9 mouse cellular contexts compared by ENCODE assay signal in genomic region chr6:67535005-67535776, GRCm38 (mm10). TPM values are rescaled to one million over a fixed set of nuclear protein-coding genes. Genes with fewer than 3 reads are reported as not detected.
DNase-seq lines count a peak whose midpoint lies in the region; ATAC-seq lines count a peak whose summit lies in the region.
"Had no signal": no experiment of that assay in that cellular context is flagged by ENCODE, and none has a peak within 500 bp of the region (broad histone marks: within the 10 kb centered on the region; RNA-seq: fewer than 3 reads in every experiment).

No protein-coding gene starts in this region.

- H3K9me3 ChIP-seq in limb, embryonic 15.5 days: no peaks in the 10 kb centered on the region
- no peaks in the 10 kb centered on the region for H3K9me3 ChIP-seq in midbrain, embryonic 15.5 days

- under 1% methylated on average over 62 of the region's 62 CpGs for WGBS in limb, embryonic 15.5 days
- 1% methylated on average over 62 of the region's 62 CpGs for WGBS in midbrain, embryonic 15.5 days

- peak; percentile 16 to 18 for DNase-seq in cerebellum, postnatal 14 days
- no peak for DNase-seq in cerebellum, adult 9-10 months
- DNase-seq in Muller cell, postnatal 12 days (ENCODE audit: inconsistent ontology term): peak; percentile 33
- no peak for DNase-seq in c-Kit-positive CD71-positive TER-119-positive erythroid progenitor cells, embryonic 14.5 days (ENCODE audit: low spot score)
- no peak for DNase-seq in adrenal gland, postnatal 10 days

- H3K27me3 ChIP-seq in limb, embryonic 15.5 days: peaks cover 59% of the 10 kb centered on the region
- H3K27me3 ChIP-seq in midbrain, embryonic 15.5 days (replicated peaks): peaks cover 60% of the 10 kb centered on the region

- no peaks in the 10 kb centered on the region for H3K36me3 ChIP-seq in limb, embryonic 15.5 days
- no peaks in the 10 kb centered on the region for H3K36me3 ChIP-seq in midbrain, embryonic 15.5 days (replicated peaks)

- ATAC-seq in granulocyte monocyte progenitor cell, adult 5-6 weeks (replicated peaks; ENCODE audit: poor library complexity, severe bottlenecking): peak; percentile 50
- ATAC-seq in limb, embryonic 15.5 days (ENCODE audit: insufficient number of reproducible peaks, low FRiP score, low TSS enrichment, low read depth): peak; percentile 26; the same call in 1 of the 2 replicates
- peak; percentile 79 for ATAC-seq in midbrain, embryonic 15.5 days (replicated peaks)

- H3K9ac ChIP-seq in limb, embryonic 15.5 days: no peak overlapping the region
- H3K9ac ChIP-seq in midbrain, embryonic 15.5 days: peak overlapping the region; percentile 35

- H3K4me3 ChIP-seq in limb, embryonic 15.5 days: peak overlapping the region; percentile 43
- peak overlapping the region; percentile 50 for H3K4me3 ChIP-seq in midbrain, embryonic 15.5 days

- H3K4me2 ChIP-seq in limb, embryonic 15.5 days: peak overlapping the region; percentile 69
- peak overlapping the region; percentile 77 for H3K4me2 ChIP-seq in midbrain, embryonic 15.5 days

- H3K27ac ChIP-seq in limb, embryonic 15.5 days: peak overlapping the region; percentile 59
- no peak overlapping the region for H3K27ac ChIP-seq in midbrain, embryonic 15.5 days

- H3K4me1 ChIP-seq in limb, embryonic 15.5 days: peaks cover 27% of the 10 kb centered on the region
- peaks cover 21% of the 10 kb centered on the region for H3K4me1 ChIP-seq in midbrain, embryonic 15.5 days

RNA-seq across cellular contexts. Expression of gene Tacstd2, which starts 0.4 kb away (rescaled TPM):
- total RNA-seq in granulocyte monocyte progenitor cell, adult 5-6 weeks (2014; fragmentation: Nextera tagmentation): 14.4 and 15.5 TPM in 2 replicates
- 11.3 and 11.7 TPM in 2 replicates for total RNA-seq in granulocyte monocyte progenitor cell, adult 5-6 weeks (2017)
- 311 and 328 TPM in 2 replicates for polyA plus RNA-seq in limb, embryonic 15.5 days (2015; fragmentation: Nextera tagmentation; extraction: Ambion mirVana)
- 1.5 and 2.1 TPM in 2 replicates for polyA plus RNA-seq in midbrain, embryonic 15.5 days (2015; fragmentation: Nextera tagmentation; extraction: Ambion mirVana)
- total RNA-seq in adrenal gland, postnatal 10 days (2021): not detected
- polyA plus RNA-seq: C2C12 had no signal

RNA-seq across cellular contexts. Expression of gene Il23r, which starts 43.5 kb away (rescaled TPM):
- total RNA-seq in granulocyte monocyte progenitor cell, adult 5-6 weeks (2014; fragmentation: Nextera tagmentation): not detected in 2 replicates
- total RNA-seq in granulocyte monocyte progenitor cell, adult 5-6 weeks (2017): not detected in 2 replicates
- 0.05 TPM in 1 of 2 replicates, not detected in the other for polyA plus RNA-seq in limb, embryonic 15.5 days (2015; fragmentation: Nextera tagmentation; extraction: Ambion mirVana)
- not detected in 2 replicates for polyA plus RNA-seq in midbrain, embryonic 15.5 days (2015; fragmentation: Nextera tagmentation; extraction: Ambion mirVana)
- total RNA-seq in adrenal gland, postnatal 10 days (2021): 1 to 10 TPM in 1 of 2 experiments, under 1 TPM in 1; 0.48 to 1.2 TPM
- polyA plus RNA-seq: C2C12 had no signal

Comparison
In these comparisons a context has a peak if more than half of its experiments do, and no peak if none do; other contexts are left out.
1. DNase-seq: peak in cerebellum, postnatal 14 days (2 of 2) and Muller cell, postnatal 12 days (single experiment); none in cerebellum, adult 9-10 months (single experiment), c-Kit-positive CD71-positive TER-119-positive erythroid progenitor cells, embryonic 14.5 days (single experiment) and adrenal gland, postnatal 10 days (single experiment).
2. ATAC-seq: peak in every context shown above with its lines; median percentile 79 in midbrain, embryonic 15.5 days; 50 in granulocyte monocyte progenitor cell, adult 5-6 weeks; 26 in limb, embryonic 15.5 days.
3. RNA of gene Tacstd2, which starts 0.4 kb away (total RNA-seq): 11.3 to 15.5 TPM in granulocyte monocyte progenitor cell, adult 5-6 weeks; not detected in adrenal gland, postnatal 10 days; every median in the first group is over 10 times any median in the second.